Mouse (Mus musculus): ENCODE data around the gene Phgr1. TPM values are rescaled to one million over a fixed set of nuclear protein-coding genes. Genes with fewer than 3 reads are reported as not detected.
A peak's percentile ranks its signal among the peaks of the same experiment; 100 is the strongest.

Gene Phgr1
- polyA plus RNA-seq, 1 experiment: 4.9 TPM

GRCm38 (mm10) chr2:118747301-118747960 lies 25.1 kb upstream of the Phgr1 start:
- TF ChIP-seq CTCF (IDR thresholded peaks at IDR 0.05; ENCODE audit: borderline replicate concordance, control insufficient read depth, extremely low read depth, insufficient read depth, low read length, poor library complexity) (no peak), POLR2A (IDR thresholded peaks at IDR 0.05; ENCODE audit: control insufficient read depth, extremely low read depth, insufficient read depth, low read length, poor library complexity) (no peak)
- H3K27ac ChIP-seq (ENCODE audit: control insufficient read depth, insufficient read depth, low read length): peak overlapping the region; percentile 43
- H3K4me1 ChIP-seq (replicated peaks; ENCODE audit: control insufficient read depth, insufficient read depth, low read length): peaks cover 45% of the 10 kb centered on the region
- 3% methylated on average over 10 of the region's 10 CpGs for WGBS
- H3K4me3 ChIP-seq (ENCODE audit: control insufficient read depth, insufficient read depth, low read length): peak overlapping the region; percentile 27; the same call in 1 of the 2 replicates
- H3K36me3 ChIP-seq (ENCODE audit: control insufficient read depth, insufficient read depth, low read length): no peaks in the 10 kb centered on the region
- no peaks in the 10 kb centered on the region for H3K27me3 ChIP-seq (ENCODE audit: control insufficient read depth, insufficient read depth, low read length)
- DNase-seq: no peak

GRCm38 (mm10) chr2:118749341-118749884 lies 23.2 kb upstream of the Phgr1 start:
- H3K4me1 ChIP-seq (replicated peaks; ENCODE audit: control insufficient read depth, insufficient read depth, low read length): peaks cover 43% of the 10 kb centered on the region
- H3K27ac ChIP-seq (ENCODE audit: control insufficient read depth, insufficient read depth, low read length): no peak overlapping the region
- no peaks in the 10 kb centered on the region for H3K27me3 ChIP-seq (ENCODE audit: control insufficient read depth, insufficient read depth, low read length)
- H3K36me3 ChIP-seq (ENCODE audit: control insufficient read depth, insufficient read depth, low read length): no peaks in the 10 kb centered on the region
- TF ChIP-seq CTCF (IDR thresholded peaks at IDR 0.05; ENCODE audit: borderline replicate concordance, control insufficient read depth, extremely low read depth, insufficient read depth, low read length, poor library complexity) (no peak), POLR2A (IDR thresholded peaks at IDR 0.05; ENCODE audit: control insufficient read depth, extremely low read depth, insufficient read depth, low read length, poor library complexity) (no peak)
- H3K4me3 ChIP-seq (ENCODE audit: control insufficient read depth, insufficient read depth, low read length): no peak overlapping the region
- WGBS: 55% methylated on average over 10 of the region's 10 CpGs
- no peak for DNase-seq

GRCm38 (mm10) chr2:118750476-118750875 lies 22.1 kb upstream of the Phgr1 start:
- 48% methylated on average over 8 of the region's 8 CpGs for WGBS
- peaks cover 34% of the 10 kb centered on the region for H3K4me1 ChIP-seq (replicated peaks; ENCODE audit: control insufficient read depth, insufficient read depth, low read length)
- no peaks in the 10 kb centered on the region for H3K27me3 ChIP-seq (ENCODE audit: control insufficient read depth, insufficient read depth, low read length)
- DNase-seq: no peak
- H3K27ac ChIP-seq (ENCODE audit: control insufficient read depth, insufficient read depth, low read length): no peak overlapping the region
- H3K4me3 ChIP-seq (ENCODE audit: control insufficient read depth, insufficient read depth, low read length): no peak overlapping the region
- H3K36me3 ChIP-seq (ENCODE audit: control insufficient read depth, insufficient read depth, low read length): no peaks in the 10 kb centered on the region
- TF ChIP-seq POLR2A (IDR thresholded peaks at IDR 0.05; ENCODE audit: control insufficient read depth, extremely low read depth, insufficient read depth, low read length, poor library complexity) (no peak), CTCF (IDR thresholded peaks at IDR 0.05; ENCODE audit: borderline replicate concordance, control insufficient read depth, extremely low read depth, insufficient read depth, low read length, poor library complexity) (no peak)

GRCm38 (mm10) chr2:118751896-118752791 lies 20.4 kb upstream of the Phgr1 start:
- 93% methylated on average over 16 of the region's 16 CpGs for WGBS
- Histone ChIP-seq H3K27ac (ENCODE audit: control insufficient read depth, insufficient read depth, low read length) (no peak overlapping the region), H3K4me1 (replicated peaks; ENCODE audit: control insufficient read depth, insufficient read depth, low read length) (peaks cover 25% of the 10 kb centered on the region), H3K36me3 (ENCODE audit: control insufficient read depth, insufficient read depth, low read length) (no peaks in the 10 kb centered on the region), H3K4me3 (ENCODE audit: control insufficient read depth, insufficient read depth, low read length) (no peak overlapping the region), H3K27me3 (ENCODE audit: control insufficient read depth, insufficient read depth, low read length) (no peaks in the 10 kb centered on the region)
- TF ChIP-seq POLR2A (IDR thresholded peaks at IDR 0.05; ENCODE audit: control insufficient read depth, extremely low read depth, insufficient read depth, low read length, poor library complexity) (no peak), CTCF (IDR thresholded peaks at IDR 0.05; ENCODE audit: borderline replicate concordance, control insufficient read depth, extremely low read depth, insufficient read depth, low read length, poor library complexity) (no peak)
- DNase-seq: no peak

GRCm38 (mm10) chr2:118752792-118753108 lies 19.8 kb upstream of the Phgr1 start:
- Histone ChIP-seq H3K27me3 (ENCODE audit: control insufficient read depth, insufficient read depth, low read length) (no peaks in the 10 kb centered on the region), H3K4me1 (replicated peaks; ENCODE audit: control insufficient read depth, insufficient read depth, low read length) (peaks cover 21% of the 10 kb centered on the region), H3K36me3 (ENCODE audit: control insufficient read depth, insufficient read depth, low read length) (no peaks in the 10 kb centered on the region), H3K4me3 (ENCODE audit: control insufficient read depth, insufficient read depth, low read length) (no peak overlapping the region), H3K27ac (ENCODE audit: control insufficient read depth, insufficient read depth, low read length) (no peak overlapping the region)
- WGBS: 97% methylated on average over 4 of the region's 4 CpGs
- no peak for DNase-seq
- TF ChIP-seq POLR2A (IDR thresholded peaks at IDR 0.05; ENCODE audit: control insufficient read depth, extremely low read depth, insufficient read depth, low read length, poor library complexity): no peak
- TF ChIP-seq CTCF (IDR thresholded peaks at IDR 0.05; ENCODE audit: borderline replicate concordance, control insufficient read depth, extremely low read depth, insufficient read depth, low read length, poor library complexity): no peak

- H3K27ac ChIP-seq (ENCODE audit: control insufficient read depth, insufficient read depth, low read length): no peak overlapping the region
Observed at GRCm38 (mm10) chr2:118754143-118754542, 18.4 kb upstream of the Phgr1 start.

More at GRCm38 (mm10) chr2:118754143-118754542, 18.4 kb upstream of the Phgr1 start:
- WGBS: 92% methylated on average over 5 of the region's 5 CpGs
- Histone ChIP-seq H3K4me3 (ENCODE audit: control insufficient read depth, insufficient read depth, low read length) (no peak overlapping the region), H3K27me3 (ENCODE audit: control insufficient read depth, insufficient read depth, low read length) (no peaks in the 10 kb centered on the region), H3K36me3 (ENCODE audit: control insufficient read depth, insufficient read depth, low read length) (no peaks in the 10 kb centered on the region), H3K4me1 (replicated peaks; ENCODE audit: control insufficient read depth, insufficient read depth, low read length) (peaks cover 13% of the 10 kb centered on the region)
- TF ChIP-seq CTCF (IDR thresholded peaks at IDR 0.05; ENCODE audit: borderline replicate concordance, control insufficient read depth, extremely low read depth, insufficient read depth, low read length, poor library complexity) (no peak), POLR2A (IDR thresholded peaks at IDR 0.05; ENCODE audit: control insufficient read depth, extremely low read depth, insufficient read depth, low read length, poor library complexity) (no peak)
- no peak for DNase-seq
